Mouse (Mus musculus) limb, embryonic 15.5 days (tissue): ENCODE results near the gene Glt1d1. TPM values are rescaled to one million over a fixed set of nuclear protein-coding genes. Genes with fewer than 3 reads are reported as not detected.
"Not testable (repeated sequence)": the region's sequence is repeated elsewhere in the genome, so short reads cannot be mapped to it uniquely, and the experiment has no call there.

Experiments used
- ATAC-seq: fragments of 200-750 bp; cut with Nextera tagmentation; 2 replicates; pipeline ENCODE4 v1.8.0; 2017; ENCODE audit warnings: low read depth, moderate TSS enrichment; ENCODE audit not compliant: insufficient number of reproducible peaks, low FRiP score, low TSS enrichment
- H3K27ac ChIP-seq: fragments of 300-500 bp; sonication (generic); 2 replicates; pipeline ENCODE4 v1.5.1; 2015; ENCODE audit warnings: moderate library complexity, mild to moderate bottlenecking, inconsistent platforms
- H3K27me3 ChIP-seq: fragments of 300-500 bp; sonication (generic); 2 replicates; pipeline ENCODE4 v1.6.1; 2015; ENCODE audit warnings: inconsistent platforms
- H3K36me3 ChIP-seq: fragments of 300-500 bp; sonication (generic); 2 replicates; pipeline ENCODE4 v1.6.1; 2015; ENCODE audit warnings: inconsistent platforms
- H3K4me1 ChIP-seq: fragments of 300-500 bp; sonication (generic); 2 replicates; pipeline ENCODE4 v1.6.1; 2015; ENCODE audit warnings: inconsistent platforms
- H3K4me2 ChIP-seq: fragments of 300-500 bp; sonication (generic); 2 replicates; pipeline ENCODE4 v1.6.1; 2015; ENCODE audit warnings: mild to moderate bottlenecking, inconsistent platforms
- H3K4me3 ChIP-seq: fragments of 300-500 bp; sonication (generic); 2 replicates; pipeline ENCODE4 v1.5.1; 2015; ENCODE audit warnings: mild to moderate bottlenecking, inconsistent platforms
- H3K9ac ChIP-seq: fragments of 300-500 bp; sonication (generic); 2 replicates; pipeline ENCODE4 v1.6.1; 2015; ENCODE audit warnings: inconsistent platforms
- H3K9me3 ChIP-seq: fragments of 300-500 bp; sonication (generic); 2 replicates; pipeline ENCODE4 v1.6.1; 2016; ENCODE audit warnings: inconsistent platforms
- WGBS: fragments of 180-500 bp; shearing (Covaris S2); methylation state at CpG from one replicate; pipeline ENCODE4 v1.1.7; 2015; 5-methylcytosine and 5-hydroxymethylcytosine counted together
- polyA plus RNA-seq: library from polyadenylated mRNA; unstranded; fragments of >200 nt; fragmentation: Nextera tagmentation; extraction: Ambion mirVana; gene quantifications from 2 replicates; pipeline ENCODE4 v1.2.1, GENCODE M21; 2015

The Glt1d1 gene
- polyA plus RNA-seq, 1 experiment from 2014 or later: 0.37 TPM

DNA sequence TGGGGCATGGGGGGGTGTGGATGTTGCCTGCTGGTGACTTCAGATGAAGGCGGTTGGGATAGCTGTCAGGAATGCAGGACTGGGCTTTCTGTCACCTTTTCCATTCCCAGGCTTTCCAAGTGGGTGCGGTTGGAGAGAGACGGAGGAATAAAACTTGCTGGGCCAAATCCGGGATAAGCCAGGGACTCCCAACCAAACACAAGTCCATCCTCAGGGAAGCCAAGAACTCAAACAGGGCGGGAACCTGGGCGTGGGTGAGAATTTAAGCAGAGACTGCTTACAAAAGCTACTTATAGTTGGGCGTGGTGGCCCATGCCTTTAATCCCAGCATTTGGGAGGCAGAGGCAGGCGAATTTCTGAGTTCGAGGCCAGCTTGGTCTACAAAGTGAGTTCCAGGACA is 73.2 kb downstream of the Glt1d1 start:
- Histone ChIP-seq H3K4me1 (no peaks in the 10 kb centered on the region), H3K9me3 (no peaks in the 10 kb centered on the region), H3K9ac (no peak overlapping the region), H3K4me3 (no peak overlapping the region), H3K36me3 (no peaks in the 10 kb centered on the region), H3K4me2 (no peak overlapping the region), H3K27me3 (no peaks in the 10 kb centered on the region), H3K27ac (no peak overlapping the region)
- WGBS: 85% methylated on average over 9 of the region's 9 CpGs
- no peak for ATAC-seq

DNA sequence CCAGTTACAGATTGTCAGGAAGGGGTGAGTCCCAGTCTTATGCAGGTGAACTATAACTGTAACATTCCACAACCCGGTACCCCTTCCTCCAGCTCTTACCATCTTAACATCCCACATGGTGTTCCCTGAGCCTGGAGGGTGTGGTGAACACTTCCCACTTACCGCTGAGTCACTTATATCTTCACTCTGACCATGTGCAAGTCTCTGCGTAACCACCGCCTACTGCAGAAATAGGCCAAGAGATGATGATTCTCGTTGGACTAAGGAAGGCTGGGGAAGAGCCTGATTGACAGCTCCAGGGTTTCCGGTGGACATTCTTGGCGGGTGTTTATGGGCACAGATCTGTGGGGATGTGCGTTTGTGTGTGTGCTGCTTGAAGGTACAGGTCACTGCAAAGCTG is 73.9 kb downstream of the Glt1d1 start:
- Histone ChIP-seq H3K9ac (no peak overlapping the region), H3K27me3 (no peaks in the 10 kb centered on the region), H3K27ac (no peak overlapping the region), H3K4me1 (no peaks in the 10 kb centered on the region), H3K4me3 (no peak overlapping the region), H3K9me3 (no peaks in the 10 kb centered on the region), H3K4me2 (no peak overlapping the region), H3K36me3 (no peaks in the 10 kb centered on the region)
- WGBS: 91% methylated on average over 8 of the region's 8 CpGs
- ATAC-seq: no peak

DNA sequence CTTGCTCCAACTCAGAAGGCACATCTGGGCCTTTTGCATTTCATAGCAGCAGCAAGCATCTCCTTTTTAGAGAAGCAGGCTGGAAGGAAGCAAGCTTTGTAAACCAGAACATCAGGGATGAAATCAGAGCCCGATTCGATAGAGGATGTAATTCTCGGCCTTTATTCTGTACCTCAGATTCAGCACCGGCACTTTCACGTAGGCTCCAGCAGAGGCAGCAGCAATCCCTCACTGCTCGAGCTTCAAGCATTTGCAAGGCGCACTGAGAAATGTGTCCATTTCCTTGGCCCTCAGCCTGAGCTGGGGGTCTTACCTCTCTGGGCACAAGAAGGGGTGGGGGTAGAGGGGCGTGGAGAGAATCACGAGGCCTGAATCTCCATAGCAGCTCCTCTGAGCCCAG is 76.1 kb downstream of the Glt1d1 start:
- H3K27me3 ChIP-seq: no peaks in the 10 kb centered on the region
- no peaks in the 10 kb centered on the region for H3K36me3 ChIP-seq
- H3K9me3 ChIP-seq: no peaks in the 10 kb centered on the region
- no peak overlapping the region for H3K4me2 ChIP-seq
- WGBS: 74% methylated on average over 9 of the region's 9 CpGs
- no peak for ATAC-seq
- H3K4me3 ChIP-seq: no peak overlapping the region
- H3K4me1 ChIP-seq: no peaks in the 10 kb centered on the region
- no peak overlapping the region for H3K27ac ChIP-seq
- no peak overlapping the region for H3K9ac ChIP-seq

DNA sequence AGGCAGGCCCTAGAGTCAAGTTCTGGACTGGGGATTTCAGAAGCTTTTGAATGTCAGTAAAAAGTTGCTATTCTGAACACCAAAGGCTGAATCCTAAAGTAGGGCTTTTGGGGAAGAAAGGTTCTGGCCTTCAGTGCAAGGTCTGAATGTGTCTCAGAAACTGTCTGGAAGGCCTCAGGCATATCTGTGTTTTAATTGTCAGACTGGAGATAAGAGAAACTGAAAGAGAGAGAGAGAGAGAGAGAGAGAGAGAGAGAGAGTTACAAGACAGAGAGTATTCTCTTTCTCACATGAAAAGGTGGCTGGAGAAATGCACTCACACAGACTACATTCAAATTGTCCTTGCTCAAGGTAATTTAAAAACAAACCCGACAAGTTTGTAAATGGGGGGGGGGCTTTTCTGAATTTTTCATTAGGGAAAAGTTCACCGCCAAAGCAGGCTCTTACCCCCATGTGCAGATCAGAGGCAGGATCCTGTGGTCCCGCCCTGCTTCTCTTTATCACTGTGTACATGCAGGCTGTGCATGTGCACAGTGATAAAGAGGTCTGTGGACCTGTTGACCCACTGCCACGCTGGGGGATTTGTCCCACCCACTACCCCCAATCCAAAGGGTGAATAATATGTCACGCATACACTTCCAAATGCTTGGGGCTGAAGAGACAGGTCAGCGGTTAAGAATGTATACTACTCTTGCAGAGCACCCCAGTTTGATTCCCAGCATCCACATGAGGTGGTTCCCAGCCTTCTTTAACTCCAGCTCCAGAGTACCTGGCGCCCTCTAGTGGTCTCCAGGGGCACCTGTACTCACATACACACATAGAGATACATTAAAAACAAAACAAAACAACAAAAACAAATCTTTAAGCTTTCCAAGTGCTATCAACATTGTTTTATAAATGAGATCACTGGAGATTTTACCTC is 83.0 kb downstream of the Glt1d1 start:
- H3K36me3 ChIP-seq: no peaks in the 10 kb centered on the region
- no peaks in the 10 kb centered on the region for H3K4me1 ChIP-seq
- no peaks in the 10 kb centered on the region for H3K9me3 ChIP-seq
- no peak overlapping the region for H3K4me2 ChIP-seq
- no peak overlapping the region for H3K9ac ChIP-seq
- H3K27ac ChIP-seq: no peak overlapping the region
- no peak overlapping the region for H3K4me3 ChIP-seq
- WGBS: 75% methylated on average over 7 of the region's 7 CpGs
- ATAC-seq: no peak
- H3K27me3 ChIP-seq: no peaks in the 10 kb centered on the region

DNA sequence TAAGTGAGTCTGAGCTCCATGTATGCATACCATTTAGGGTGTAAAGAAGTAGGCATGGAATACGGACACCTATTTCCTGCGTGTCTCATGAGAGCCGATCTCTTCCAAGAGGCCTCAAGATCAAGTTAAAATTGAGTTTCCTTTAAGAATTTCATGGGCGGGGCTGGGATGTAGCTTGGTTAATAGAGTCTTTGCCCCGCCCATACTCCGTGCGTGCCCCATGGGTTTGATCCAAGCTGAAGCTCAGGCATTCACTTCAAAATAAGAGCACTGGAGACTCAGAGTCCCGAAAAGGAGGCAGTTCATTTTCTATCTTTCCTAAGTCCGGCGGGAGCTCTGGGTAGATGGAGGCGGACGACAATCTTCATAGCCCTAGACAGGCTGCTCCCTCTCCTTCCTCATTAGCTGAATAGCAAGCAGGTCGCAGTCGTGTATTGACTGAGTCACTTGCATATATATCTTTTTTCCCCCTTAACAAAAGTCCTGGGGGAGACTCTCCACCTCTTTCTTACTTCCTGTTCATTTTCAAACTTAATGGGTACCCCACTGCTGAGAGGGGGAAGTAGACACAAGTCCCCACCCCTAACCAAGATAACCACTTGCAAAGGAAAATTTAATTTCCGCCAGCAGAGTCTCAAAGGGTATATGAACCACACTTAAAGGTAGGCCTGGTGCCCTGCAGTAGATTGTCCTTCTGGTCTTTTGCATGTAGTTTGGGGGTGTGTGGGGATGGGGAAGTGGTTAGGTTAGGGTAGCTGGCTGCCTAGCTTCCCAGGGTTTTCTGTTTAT is 88.7 kb downstream of the Glt1d1 start:
- Histone ChIP-seq H3K9me3 (no peaks in the 10 kb centered on the region), H3K4me1 (peaks cover 5% of the 10 kb centered on the region; the same call in 1 of the 2 replicates), H3K36me3 (no peaks in the 10 kb centered on the region), H3K4me2 (peak overlapping the region; percentile 24; the same call in 1 of the 2 replicates), H3K27me3 (no peaks in the 10 kb centered on the region), H3K4me3 (peak overlapping the region; percentile 10; the same call in 1 of the 2 replicates), H3K27ac (no peak overlapping the region), H3K9ac (no peak overlapping the region)
- 21% methylated on average over 15 of the region's 15 CpGs for WGBS
- peak; percentile 30; the same call in 1 of the 2 replicates for ATAC-seq

DNA sequence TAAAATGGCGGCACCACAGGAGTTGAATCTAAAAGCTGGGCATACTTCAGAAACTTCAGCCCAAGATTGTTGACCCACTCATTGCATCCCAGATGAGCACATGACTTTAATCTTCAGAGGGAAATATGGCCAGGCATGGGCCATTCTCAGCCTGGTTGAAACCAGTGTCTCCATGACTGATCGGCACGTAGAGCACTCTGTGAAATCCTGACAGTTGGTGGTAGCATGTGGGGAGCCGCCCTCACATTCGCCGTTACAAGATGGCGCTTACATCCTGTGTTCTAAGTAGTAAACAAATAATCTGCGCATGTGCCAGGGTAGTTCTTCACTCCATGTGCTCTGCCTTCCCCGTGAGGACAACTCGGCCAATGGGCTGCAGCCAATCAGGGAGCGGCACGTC is 90.1 kb downstream of the Glt1d1 start:
- not testable (repeated sequence) for H3K9me3 ChIP-seq, H3K4me1 ChIP-seq, H3K4me2 ChIP-seq, H3K9ac ChIP-seq, ATAC-seq, H3K4me3 ChIP-seq, H3K27ac ChIP-seq, H3K36me3 ChIP-seq, H3K27me3 ChIP-seq
- WGBS: 93% methylated on average over 12 of the region's 12 CpGs

DNA sequence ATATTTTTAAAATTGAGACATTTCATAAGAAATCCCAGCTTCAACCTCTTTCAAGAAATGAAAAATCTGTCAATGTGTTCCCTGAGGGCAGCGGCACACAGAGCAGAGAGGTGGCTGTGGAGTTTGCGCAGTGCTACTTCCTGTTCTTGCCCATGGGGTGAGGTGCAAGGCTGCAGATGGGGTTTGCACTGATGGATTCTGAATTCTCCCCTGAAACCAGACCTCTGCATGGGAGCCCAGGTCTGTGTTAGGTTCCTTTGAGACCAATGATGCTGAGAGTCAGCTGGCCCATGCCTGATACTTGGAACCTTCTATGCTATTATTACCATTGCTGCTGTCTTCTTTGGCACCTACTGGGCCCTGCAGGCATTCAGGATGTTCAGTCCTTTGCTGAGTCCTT is 98.3 kb downstream of the Glt1d1 start:
- 77% methylated on average over 2 of the region's 2 CpGs for WGBS
- no peaks in the 10 kb centered on the region for H3K27me3 ChIP-seq
- H3K9ac ChIP-seq: no peak overlapping the region
- ATAC-seq: no peak
- no peaks in the 10 kb centered on the region for H3K4me1 ChIP-seq
- no peak overlapping the region for H3K27ac ChIP-seq
- H3K4me2 ChIP-seq: no peak overlapping the region
- H3K36me3 ChIP-seq: no peaks in the 10 kb centered on the region
- no peak overlapping the region for H3K4me3 ChIP-seq
- H3K9me3 ChIP-seq: no peaks in the 10 kb centered on the region

DNA sequence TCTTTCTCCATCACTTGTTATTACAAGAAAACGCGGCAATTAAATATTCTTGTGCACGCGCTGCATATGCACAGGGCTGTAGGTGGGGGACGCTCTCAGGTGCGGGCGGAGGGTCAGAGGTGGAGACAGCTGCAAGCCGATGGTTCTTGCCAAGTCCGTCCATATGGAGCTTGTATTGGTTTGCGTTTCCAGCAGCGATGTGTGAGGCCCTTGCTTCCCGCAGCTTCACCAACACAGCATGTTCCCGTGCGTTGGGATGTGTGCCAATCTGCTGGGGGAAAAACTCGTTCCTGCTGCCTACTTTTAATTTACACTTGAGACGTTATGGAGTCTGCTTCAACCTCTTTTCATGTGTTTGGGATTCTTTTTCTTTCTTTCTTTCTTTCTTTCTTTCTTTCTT is 109.3 kb downstream of the Glt1d1 start:
- WGBS: 58% methylated on average over 16 of the region's 16 CpGs
- no peak overlapping the region for H3K27ac ChIP-seq

DNA sequence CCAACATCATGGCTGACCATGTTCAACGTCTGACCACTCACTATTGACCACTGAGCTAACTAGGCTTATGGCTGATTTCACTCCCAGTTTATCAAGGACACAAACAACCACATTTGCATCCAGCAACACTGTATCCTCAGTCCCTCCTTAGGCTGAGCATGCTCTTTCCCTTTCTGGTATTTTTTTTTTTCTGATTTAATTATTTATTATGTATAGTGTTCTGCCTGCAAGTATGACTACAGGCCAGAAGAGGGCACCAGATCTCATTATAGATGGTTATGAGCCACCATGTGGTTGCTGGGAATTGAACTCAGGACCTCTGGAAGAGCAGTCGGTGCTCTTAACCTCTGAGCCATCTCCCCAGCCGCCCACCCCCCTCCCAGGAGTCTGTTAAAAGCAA is 117.5 kb downstream of the Glt1d1 start:
- H3K9me3 ChIP-seq, H3K27me3 ChIP-seq, H3K4me2 ChIP-seq, H3K4me3 ChIP-seq, H3K4me1 ChIP-seq, ATAC-seq, H3K36me3 ChIP-seq, H3K27ac ChIP-seq, H3K9ac ChIP-seq: not testable (repeated sequence)
- 80% methylated on average over 3 of the region's 3 CpGs for WGBS

More for the DNA sequence above, 109.3 kb downstream of the Glt1d1 start:
- Histone ChIP-seq H3K27me3 (no peaks in the 10 kb centered on the region), H3K4me1 (no peaks in the 10 kb centered on the region), H3K4me2 (no peak overlapping the region), H3K4me3 (no peak overlapping the region), H3K9me3 (no peaks in the 10 kb centered on the region), H3K36me3 (no peaks in the 10 kb centered on the region), H3K9ac (no peak overlapping the region)
- no peak for ATAC-seq

DNA sequence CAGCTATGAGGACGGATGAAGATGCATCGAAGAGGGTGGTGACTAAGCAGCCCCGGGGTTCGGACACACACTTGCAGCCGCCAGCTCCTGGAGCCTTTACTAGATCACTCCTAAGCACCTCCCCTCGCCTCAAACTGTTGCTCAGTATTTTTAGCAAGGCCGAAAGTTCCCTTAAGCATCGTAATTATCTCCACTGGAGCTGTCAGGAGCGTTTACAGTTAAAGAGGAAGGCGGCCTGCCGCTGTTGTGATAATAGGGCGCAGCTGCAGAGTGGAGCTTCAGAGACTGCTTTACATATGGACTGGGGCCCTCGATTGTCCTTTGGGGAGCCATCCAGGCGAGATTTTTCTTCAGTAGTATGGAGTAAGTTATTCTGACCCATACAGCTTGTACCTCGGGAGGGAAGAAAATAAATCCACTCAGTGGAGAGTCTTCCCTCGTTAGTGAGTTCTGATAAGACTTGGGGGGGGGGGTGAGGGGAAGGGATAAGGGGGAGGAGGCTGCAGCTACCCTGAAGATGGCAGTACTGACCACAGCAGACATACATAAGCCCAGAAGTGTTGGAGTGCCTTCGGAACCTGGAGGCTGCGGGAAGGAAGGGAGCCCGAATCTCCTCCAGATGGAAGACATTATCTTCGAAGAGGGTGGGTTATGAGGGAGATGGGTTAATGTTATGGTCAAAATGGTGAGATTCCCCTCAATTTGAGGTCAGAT is 119.4 kb downstream of the Glt1d1 start:
- no peaks in the 10 kb centered on the region for H3K36me3 ChIP-seq
- H3K9ac ChIP-seq: no peak overlapping the region
- ATAC-seq: no peak
- WGBS: 19% methylated on average over 20 of the region's 20 CpGs
- no peaks in the 10 kb centered on the region for H3K27me3 ChIP-seq
- H3K9me3 ChIP-seq: no peaks in the 10 kb centered on the region
- H3K4me2 ChIP-seq: no peak overlapping the region
- H3K27ac ChIP-seq: no peak overlapping the region
- no peak overlapping the region for H3K4me3 ChIP-seq
- H3K4me1 ChIP-seq: 0 out of 2 replicates have a peak, but pooled peaks cover 4% of the 10 kb centered on the region

DNA sequence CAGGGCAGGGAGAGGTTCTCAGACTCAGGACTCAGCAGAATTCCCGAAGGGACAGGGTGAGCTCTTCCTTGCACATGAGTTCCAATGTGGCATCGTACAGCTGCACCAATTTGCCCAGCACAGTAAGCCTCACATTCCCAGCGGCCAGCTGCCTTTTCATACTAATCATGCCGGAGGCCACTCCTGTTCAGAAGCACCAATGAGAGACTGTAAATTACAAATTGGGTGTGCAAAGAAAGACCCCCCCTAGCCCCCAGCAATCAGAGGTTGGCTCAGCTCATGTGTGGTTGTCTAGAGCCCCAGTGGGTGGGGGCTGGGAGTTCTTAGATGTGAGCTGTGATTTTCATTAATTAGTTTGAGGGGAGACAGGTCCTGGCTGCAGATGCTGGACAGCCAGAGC is 123.5 kb downstream of the Glt1d1 start:
- ATAC-seq: no peak
- Histone ChIP-seq H3K4me2 (no peak overlapping the region), H3K4me1 (0 out of 2 replicates have a peak, but pooled peaks cover 4% of the 10 kb centered on the region), H3K9me3 (no peaks in the 10 kb centered on the region), H3K36me3 (no peaks in the 10 kb centered on the region), H3K27ac (no peak overlapping the region), H3K4me3 (no peak overlapping the region), H3K27me3 (no peaks in the 10 kb centered on the region), H3K9ac (no peak overlapping the region)
- WGBS: 61% methylated on average over 4 of the region's 4 CpGs
